Mouse (Mus musculus): Measurements from ENCODE around the gene Gm45140.
"Not testable (repeated sequence)": the region's sequence is repeated elsewhere in the genome, so short reads cannot be mapped to it uniquely, and the experiment has no call there.

Gm45140 gene

DNA sequence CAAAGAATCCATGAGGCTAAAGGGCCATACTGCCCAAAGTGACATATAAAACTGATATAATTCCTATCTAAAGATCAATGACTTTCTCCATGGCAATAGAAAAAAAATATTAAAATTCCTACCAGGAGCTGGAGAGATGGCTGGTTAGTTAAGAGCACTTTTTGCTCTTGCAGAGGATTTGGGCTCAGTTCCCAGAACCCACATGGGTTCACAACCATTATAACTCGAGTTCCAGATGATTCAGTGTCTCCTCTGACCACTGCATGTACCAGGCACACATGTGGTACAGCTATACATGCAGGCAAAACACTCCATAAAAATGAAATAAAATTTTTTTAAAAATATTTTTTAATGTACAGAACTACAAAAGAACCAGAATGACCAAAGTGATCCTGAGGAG is 61.1 kb downstream of the Gm45140 start:
- DNase-seq: no peak

- DNase-seq: no peak
These were observed 65.0 kb downstream of the Gm45140 start for GRCm38 (mm10) chr6:87770626-87771025.

GRCm38 (mm10) chr6:87764296-87764695 is 71.3 kb downstream of the Gm45140 start:
- not testable (repeated sequence) for DNase-seq

DNA sequence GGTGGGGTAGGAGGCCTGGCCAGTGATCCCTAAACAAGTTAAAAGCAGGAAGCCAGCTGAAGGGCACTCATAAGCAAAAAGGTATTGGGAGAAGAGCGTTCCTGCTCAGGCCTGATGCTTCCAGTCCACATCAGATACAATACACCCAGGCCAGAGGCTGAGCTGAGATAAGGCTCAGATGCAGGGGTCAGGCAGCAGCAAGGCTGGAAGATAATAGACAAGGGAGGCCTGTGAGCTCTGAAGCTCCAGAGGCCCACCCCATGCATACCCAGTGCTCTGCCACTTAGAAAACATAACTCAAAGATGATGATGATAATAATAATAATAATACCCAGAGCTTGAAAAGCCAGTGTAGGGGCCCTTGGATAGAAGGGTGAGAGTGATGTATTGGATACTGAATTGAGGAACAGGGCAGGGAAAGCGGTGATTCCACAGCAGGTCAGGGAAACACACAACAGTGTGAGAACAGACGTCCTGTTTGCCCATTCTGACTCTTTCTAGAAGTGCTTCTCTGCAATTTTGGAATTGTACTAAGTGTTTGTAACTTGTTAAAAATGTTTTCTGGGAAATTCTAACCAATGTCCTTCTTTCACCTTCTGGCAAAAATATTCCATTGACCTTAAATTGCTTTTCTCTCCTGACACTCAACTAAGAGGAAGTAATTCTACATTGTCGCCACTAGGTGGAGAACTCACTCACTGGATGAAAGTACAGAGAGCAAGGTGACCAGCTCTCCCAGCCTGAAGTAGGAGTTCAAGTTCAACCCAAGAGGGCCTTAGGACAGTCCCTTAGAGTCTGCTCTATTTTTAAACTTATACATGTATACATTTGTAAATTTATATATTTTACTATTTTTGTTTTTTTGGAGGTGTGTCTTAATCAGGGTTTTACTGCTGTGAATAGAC is 72.0 kb downstream of the Gm45140 start:
- peak; percentile 31 for DNase-seq

DNA sequence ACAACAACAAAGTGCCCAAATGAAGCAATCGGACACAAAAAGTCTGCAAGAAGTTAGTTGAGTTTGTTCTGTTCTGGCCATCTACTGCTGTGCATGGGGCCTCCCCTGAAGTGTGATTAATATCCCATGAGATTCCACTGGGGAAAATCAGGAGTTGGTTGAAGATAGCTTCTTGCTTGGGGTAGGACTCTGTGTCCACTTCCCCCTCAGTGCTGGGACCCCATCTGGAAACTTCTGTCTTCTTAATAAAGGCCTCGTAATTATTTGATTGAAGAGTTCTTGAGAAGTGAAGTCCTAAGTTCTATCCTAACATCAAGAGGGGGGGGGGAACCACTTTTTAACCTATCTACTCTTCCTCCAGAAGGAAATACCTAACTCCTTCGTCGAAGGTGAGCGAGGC is 73.4 kb downstream of the Gm45140 start:
- no peak for DNase-seq

DNA sequence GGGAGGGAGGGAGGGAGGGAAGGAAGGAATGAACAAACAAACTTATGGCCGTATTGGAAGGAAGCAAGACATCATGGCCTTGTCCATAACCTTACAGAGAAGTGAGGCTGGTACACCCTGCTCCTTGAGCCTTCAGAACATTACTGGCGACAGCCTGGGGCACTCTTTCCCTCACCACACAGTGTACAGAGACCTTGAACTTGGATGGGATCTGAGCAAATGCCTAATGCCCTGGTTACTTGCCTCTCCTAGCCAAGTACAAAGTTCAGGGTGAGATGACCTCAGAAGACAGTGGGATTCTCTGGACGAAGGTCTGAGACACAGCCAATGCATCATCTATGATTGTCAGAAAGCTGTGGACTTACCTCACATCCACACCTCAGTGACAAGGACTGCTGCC is 75.7 kb downstream of the Gm45140 start:
- DNase-seq: no peak

DNA sequence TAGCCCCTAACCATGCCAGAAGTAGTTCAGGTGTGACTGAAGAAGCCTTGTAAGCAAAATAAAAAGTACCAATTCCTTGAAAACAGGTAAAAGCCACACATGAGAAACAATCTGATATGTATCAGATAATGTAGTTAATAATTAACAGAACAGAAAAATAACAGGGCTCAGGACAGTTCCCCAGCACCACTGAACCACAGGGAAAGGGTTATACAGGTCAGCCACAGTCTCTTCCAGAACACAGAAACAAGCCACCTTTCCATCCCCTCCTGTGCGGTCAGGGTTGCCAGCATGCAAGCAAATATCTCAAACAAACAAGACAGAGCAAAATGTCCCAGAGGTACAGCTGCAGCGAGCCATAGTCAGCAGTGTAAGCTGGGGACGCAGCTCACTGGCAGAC is 76.2 kb downstream of the Gm45140 start:
- no peak for DNase-seq

DNA sequence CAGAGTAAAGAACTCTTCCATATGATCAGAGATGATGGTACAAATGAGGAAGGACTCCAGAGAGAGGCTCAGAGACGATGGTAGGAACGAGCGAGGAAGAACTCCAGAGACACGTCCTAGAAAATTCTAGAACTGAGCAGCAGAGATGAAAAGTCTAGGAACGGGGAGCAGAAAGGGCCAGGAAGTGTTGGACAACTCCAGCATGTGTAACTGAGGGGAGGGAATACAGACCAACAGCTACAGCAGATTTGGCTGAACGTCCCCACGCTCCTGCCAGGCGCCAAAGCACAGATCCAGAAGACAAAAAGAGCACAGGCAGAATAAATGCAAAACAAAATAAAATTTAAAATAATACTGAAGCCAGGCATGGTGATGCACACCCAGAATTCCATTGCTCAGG is 78.7 kb downstream of the Gm45140 start:
- DNase-seq: no peak

GRCm38 (mm10) chr6:87755196-87755595 is 80.4 kb downstream of the Gm45140 start:
- DNase-seq: no peak

DNA sequence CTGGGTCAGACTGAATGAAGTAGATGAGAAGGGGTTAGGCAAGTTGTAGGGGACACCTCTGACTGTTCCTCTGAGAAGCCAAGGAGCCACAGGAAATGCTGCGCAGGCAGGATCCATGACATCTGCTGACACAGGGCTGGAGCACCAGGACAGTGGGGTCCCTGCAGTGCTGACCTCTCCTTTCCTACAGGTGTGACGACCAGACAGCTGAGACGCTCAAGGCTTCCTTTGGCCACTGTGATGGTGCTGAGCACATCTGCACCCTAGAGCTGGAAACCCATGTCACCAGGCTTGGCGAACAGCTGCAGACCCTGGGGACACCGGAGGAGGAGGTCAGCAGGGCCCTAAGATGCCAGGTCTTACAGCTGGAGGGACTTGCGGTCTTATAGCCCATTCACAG is 84.0 kb downstream of the Gm45140 start:
- no peak for DNase-seq

DNA sequence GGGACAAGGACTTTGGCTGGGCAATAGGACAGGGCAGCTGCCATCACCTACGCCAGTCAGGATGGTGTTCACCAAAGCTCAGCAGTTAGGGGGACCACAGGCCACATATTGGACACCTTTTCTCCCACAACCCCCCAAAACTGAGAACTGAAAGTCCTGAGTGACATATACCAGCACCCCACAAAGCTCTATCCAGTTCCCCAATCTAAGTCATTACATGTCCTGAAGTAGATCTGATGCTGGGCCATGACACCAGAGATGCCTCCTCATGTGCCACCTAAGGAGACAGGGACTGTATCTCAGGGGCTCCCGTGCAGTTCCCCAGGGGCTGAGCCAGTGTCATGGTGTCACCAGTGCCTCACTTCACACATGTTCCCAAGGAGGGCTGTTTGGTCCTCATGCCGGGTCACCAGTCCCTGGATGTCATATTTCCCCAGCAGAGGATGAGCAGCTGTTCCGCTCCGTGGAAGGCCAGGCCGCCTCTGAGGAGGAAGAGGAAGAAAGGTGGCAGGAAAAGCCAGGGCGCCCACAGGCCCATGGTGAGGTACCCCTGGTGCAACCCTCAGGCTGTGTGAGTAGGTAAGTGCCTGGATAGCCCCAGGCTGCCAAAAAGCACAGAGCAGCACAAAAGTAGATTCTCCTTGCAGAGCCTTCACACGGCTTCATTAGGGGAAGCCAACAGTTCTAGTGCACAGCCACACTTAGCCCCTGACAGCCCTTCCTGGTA is 85.2 kb downstream of the Gm45140 start:
- no peak for DNase-seq

DNA sequence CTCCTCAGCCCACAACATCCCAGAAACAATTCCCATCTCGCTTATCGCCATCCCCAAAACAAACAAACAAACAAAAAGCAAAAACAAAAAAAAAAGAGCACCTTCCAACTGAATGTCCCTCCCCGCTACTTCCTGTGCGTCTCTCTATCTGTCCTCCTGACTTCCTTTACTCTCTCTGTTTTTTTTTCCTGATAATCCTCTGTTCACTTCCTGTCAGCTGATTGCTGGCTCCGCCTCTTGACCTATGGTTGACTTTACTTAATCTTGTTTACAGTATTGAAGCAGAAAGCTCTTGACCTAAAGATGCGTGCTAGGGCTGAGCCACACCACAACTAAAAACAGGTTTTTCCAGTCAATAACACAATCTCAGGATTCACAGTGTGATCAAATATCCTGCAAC is 87.1 kb downstream of the Gm45140 start:
- no peak for DNase-seq

- no peak for DNase-seq
These were observed 87.5 kb downstream of the Gm45140 start for GRCm38 (mm10) chr6:87748078-87748477.

DNA sequence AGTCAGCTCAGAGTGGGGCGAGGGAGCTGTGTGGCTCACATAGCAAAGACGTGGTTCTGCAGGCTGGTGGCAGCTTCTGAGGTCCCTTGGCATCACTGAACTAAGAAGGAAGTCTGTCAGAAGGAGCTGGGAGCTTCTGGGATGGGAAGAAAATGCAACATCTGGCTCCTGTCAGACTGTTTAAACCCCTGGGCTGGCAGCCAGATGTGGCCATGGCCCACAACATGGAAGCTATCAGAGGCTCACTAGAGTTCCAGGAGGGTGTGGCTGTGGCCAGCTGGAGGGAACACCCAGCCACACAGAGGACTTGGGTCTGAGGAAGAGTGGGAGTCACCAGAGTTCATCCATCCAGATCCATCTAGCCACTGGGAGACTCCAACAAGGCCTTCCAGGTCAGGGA is 88.7 kb downstream of the Gm45140 start:
- no peak for DNase-seq

DNA sequence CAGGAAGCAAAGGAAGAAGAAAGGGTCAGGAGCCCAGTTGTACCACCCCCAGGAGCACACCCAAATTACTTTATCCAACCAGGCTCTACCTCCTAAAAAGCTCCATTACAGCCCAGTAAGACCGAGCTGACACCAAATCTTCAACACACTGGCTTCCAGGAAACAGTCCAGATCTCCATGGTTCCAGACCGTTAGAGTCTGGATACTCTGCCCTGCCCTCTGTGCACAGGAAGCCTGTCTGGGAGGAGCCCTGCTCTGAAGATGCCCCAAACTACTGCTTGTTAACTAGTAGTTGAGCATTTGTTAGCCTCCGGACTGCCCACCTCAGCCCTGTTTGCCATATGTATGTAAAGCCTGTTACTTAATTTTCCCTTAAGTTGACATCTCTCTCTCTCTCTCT is 89.5 kb downstream of the Gm45140 start:
- DNase-seq: no peak

- no peak for DNase-seq
These were observed 90.3 kb downstream of the Gm45140 start for GRCm38 (mm10) chr6:87745301-87745700.

GRCm38 (mm10) chr6:87744632-87745031 is 91.0 kb downstream of the Gm45140 start:
- no peak for DNase-seq

DNA sequence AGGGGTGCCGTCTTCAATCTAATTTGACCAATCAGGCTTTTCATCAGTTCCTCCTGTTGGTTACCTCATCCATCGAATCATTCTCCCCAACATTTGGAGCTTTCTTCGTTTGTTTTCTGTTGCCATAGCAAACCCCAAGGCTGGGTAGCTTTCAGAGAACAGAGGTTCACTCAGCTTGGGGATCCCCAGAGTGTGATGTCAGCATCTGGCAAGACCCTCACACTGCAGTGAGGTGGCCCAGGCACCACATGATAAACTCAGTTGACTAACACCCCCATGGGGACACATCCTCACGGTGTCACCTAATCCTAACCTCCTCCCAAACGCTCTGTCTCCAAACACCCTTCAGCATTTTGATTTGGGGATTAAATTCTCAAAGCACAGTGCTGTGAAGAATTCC is 92.3 kb downstream of the Gm45140 start:
- no peak for DNase-seq

- DNase-seq: no peak
These were observed 92.8 kb downstream of the Gm45140 start for GRCm38 (mm10) chr6:87742804-87743203.

DNA sequence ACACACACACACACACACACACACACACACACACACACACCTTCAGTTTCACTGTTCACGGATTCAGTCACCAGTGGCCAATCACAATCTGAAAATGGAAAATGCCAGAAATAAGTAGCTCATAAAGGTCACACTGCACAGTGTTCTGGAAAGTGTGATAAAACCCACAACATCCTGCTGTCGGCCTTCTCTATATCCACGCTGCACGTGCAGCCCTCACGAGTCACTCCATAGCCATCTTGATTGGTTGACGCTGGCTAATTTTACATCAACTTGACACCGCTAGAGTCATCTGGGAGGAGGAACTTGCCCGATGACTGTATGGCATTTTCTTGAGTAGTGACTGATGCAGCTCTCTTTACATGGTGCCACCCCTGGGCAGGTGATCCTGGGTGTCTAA is 93.6 kb downstream of the Gm45140 start:
- DNase-seq: no peak

- DNase-seq: no peak
These were observed 95.1 kb downstream of the Gm45140 start for GRCm38 (mm10) chr6:87740496-87740895.

GRCm38 (mm10) chr6:87739898-87740297 is 95.7 kb downstream of the Gm45140 start:
- DNase-seq: no peak
